ENCODE assay signal across 11 mouse cellular contexts in genomic region chr12:64832313-64833151, GRCm38 (mm10).
DNase-seq lines count a peak whose midpoint lies in the region; ATAC-seq and TF ChIP-seq lines count a peak whose summit lies in the region.
"Had no signal": no experiment of that assay in that cellular context is flagged by ENCODE, and none has a peak within 500 bp of the region (broad histone marks: within the 10 kb centered on the region; RNA-seq: fewer than 3 reads in every experiment).

No protein-coding gene starts in this region.

- H3K27ac ChIP-seq in embryonic facial prominence, embryonic 11.5 days (replicated peaks; ENCODE audit: low read depth, low read length) = no peak overlapping the region
- H3K27ac ChIP-seq in forebrain, postnatal 0 days (ENCODE audit: low read depth, low read length) = no peak overlapping the region
- H3K27ac ChIP-seq in midbrain, embryonic 13.5 days = no peak overlapping the region
- H3K27ac ChIP-seq in kidney, adult 2 months (ENCODE audit: insufficient read depth, low read depth, low read length) = no peak overlapping the region
- H3K27ac ChIP-seq: heart, adult 2 months; kidney, postnatal 0 days had no signal

- ATAC-seq in embryonic facial prominence, embryonic 11.5 days (replicated peaks; ENCODE audit: insufficient number of reproducible peaks, low FRiP score, low TSS enrichment, low read depth) = peak; percentile 86
- ATAC-seq in forebrain, postnatal 0 days = peak; percentile 81
- peak; percentile 81 for ATAC-seq in midbrain, embryonic 13.5 days

- 55% methylated on average over 9 of the region's 9 CpGs for WGBS in embryonic facial prominence, embryonic 11.5 days
- 29% methylated on average over 9 of the region's 9 CpGs for WGBS in forebrain, postnatal 0 days
- WGBS in midbrain, embryonic 13.5 days = 38% methylated on average over 9 of the region's 9 CpGs
- 59% methylated on average over 9 of the region's 9 CpGs for WGBS in kidney, adult 2 months

- no peaks in the 10 kb centered on the region for H3K27me3 ChIP-seq in embryonic facial prominence, embryonic 11.5 days (ENCODE audit: control insufficient read depth, insufficient read depth, low read length)
- H3K27me3 ChIP-seq in forebrain, postnatal 0 days (ENCODE audit: insufficient read depth, low read length) = no peaks in the 10 kb centered on the region
- no peaks in the 10 kb centered on the region for H3K27me3 ChIP-seq in midbrain, embryonic 13.5 days
- H3K27me3 ChIP-seq in kidney, adult 2 months (replicated peaks; ENCODE audit: control insufficient read depth, insufficient read depth, low read length) = no peaks in the 10 kb centered on the region

- TF ChIP-seq POLR2A in brain, embryonic 14.5 days (IDR thresholded peaks at IDR 0.05; ENCODE audit: borderline replicate concordance, extremely low read depth, insufficient read depth, insufficient read length, poor library complexity, severe bottlenecking) = no peak
- TF ChIP-seq POLR2A in kidney, adult 2 months (IDR thresholded peaks at IDR 0.05; ENCODE audit: low read depth, low read length) = no peak

- H3K9me3 ChIP-seq in embryonic facial prominence, embryonic 11.5 days (replicated peaks; ENCODE audit: control insufficient read depth, low read length) = no peaks in the 10 kb centered on the region
- H3K9me3 ChIP-seq in forebrain, postnatal 0 days (ENCODE audit: low read length) = no peaks in the 10 kb centered on the region
- no peaks in the 10 kb centered on the region for H3K9me3 ChIP-seq in midbrain, embryonic 13.5 days

- H3K9ac ChIP-seq in embryonic facial prominence, embryonic 11.5 days (replicated peaks; ENCODE audit: low read length) = no peak overlapping the region
- no peak overlapping the region for H3K9ac ChIP-seq in forebrain, postnatal 0 days
- H3K9ac ChIP-seq in midbrain, embryonic 13.5 days (replicated peaks) = no peak overlapping the region

- H3K36me3 ChIP-seq in embryonic facial prominence, embryonic 11.5 days (replicated peaks; ENCODE audit: control insufficient read depth, insufficient read depth, low read depth, low read length) = no peaks in the 10 kb centered on the region
- H3K36me3 ChIP-seq in forebrain, postnatal 0 days (ENCODE audit: insufficient read depth) = no peaks in the 10 kb centered on the region
- no peaks in the 10 kb centered on the region for H3K36me3 ChIP-seq in midbrain, embryonic 13.5 days
- H3K36me3 ChIP-seq in kidney, adult 2 months (ENCODE audit: control insufficient read depth, insufficient read depth, low read length) = no peaks in the 10 kb centered on the region

- no peaks in the 10 kb centered on the region for H3K4me1 ChIP-seq in embryonic facial prominence, embryonic 11.5 days (ENCODE audit: control insufficient read depth, insufficient read depth, low read length)
- H3K4me1 ChIP-seq in forebrain, postnatal 0 days (ENCODE audit: insufficient read depth) = peaks cover 6% of the 10 kb centered on the region
- peaks cover 7% of the 10 kb centered on the region for H3K4me1 ChIP-seq in midbrain, embryonic 13.5 days (replicated peaks)
- no peaks in the 10 kb centered on the region for H3K4me1 ChIP-seq in kidney, adult 2 months (ENCODE audit: control insufficient read depth, insufficient read depth, low read length)

- TF ChIP-seq CTCF in brain, embryonic 14.5 days (IDR thresholded peaks at IDR 0.05; ENCODE audit: borderline replicate concordance, extremely low read depth, insufficient read depth, insufficient read length) = no peak
- no peak for TF ChIP-seq CTCF in forebrain, postnatal 0 days (IDR thresholded peaks at IDR 0.05; ENCODE audit: low read depth)
- TF ChIP-seq CTCF in kidney, adult 2 months (conservative IDR thresholded peaks at IDR 0.05; ENCODE audit: insufficient read depth, insufficient read length, low read depth, low read length) = no peak

- H3K4me2 ChIP-seq in embryonic facial prominence, embryonic 11.5 days (ENCODE audit: low read depth, low read length) = no peak overlapping the region
- no peak overlapping the region for H3K4me2 ChIP-seq in forebrain, postnatal 0 days (ENCODE audit: low read depth)
- no peak overlapping the region for H3K4me2 ChIP-seq in midbrain, embryonic 13.5 days (replicated peaks)

- DNase-seq in brain, embryonic 14.5 days (ENCODE audit: low read depth) = peak; percentile 63
- DNase-seq in embryonic facial prominence, embryonic 11.5 days (ENCODE audit: low spot score) = peak; percentile 75
- DNase-seq in forebrain, postnatal 0 days = peak; percentile 66
- no peak for DNase-seq in yolk sac, embryonic 10.5 days (ENCODE audit: low spot score)
- no peak for DNase-seq in thymus, adult 18-20 months
- no peak for DNase-seq in kidney, adult 2 months
- DNase-seq: cerebellum, postnatal 25 days; heart, adult 2 months; heart, postnatal 4 days had no signal

- no peak overlapping the region for H3K4me3 ChIP-seq in embryonic facial prominence, embryonic 11.5 days (ENCODE audit: low read depth, low read length)
- H3K4me3 ChIP-seq in forebrain, postnatal 0 days (ENCODE audit: low read depth, low read length) = no peak overlapping the region
- H3K4me3 ChIP-seq in midbrain, embryonic 13.5 days (replicated peaks) = no peak overlapping the region
- H3K4me3 ChIP-seq in kidney, adult 2 months (ENCODE audit: insufficient read depth, low read depth, low read length) = no peak overlapping the region
- H3K4me3 ChIP-seq: heart, adult 2 months had no signal

Comparison
In these comparisons a context has a peak if more than half of its experiments do, and no peak if none do; other contexts are left out.
1. DNase-seq: peak in brain, embryonic 14.5 days (single experiment), embryonic facial prominence, embryonic 11.5 days (single experiment) and forebrain, postnatal 0 days (single experiment); none in yolk sac, embryonic 10.5 days (single experiment), thymus, adult 18-20 months (0 of 2) and kidney, adult 2 months (single experiment).
2. Peak in every context shown above with its lines, with median percentiles within 50 percentile points of each other: ATAC-seq.